Mouse (Mus musculus) kidney, adult 2 months (tissue): ENCODE measurements at regions not wholly inside any gene's neighbourhood (a gene's known extent, or its start where the extent isn't known, plus 50 kb on each side); places are given as distances from the start of the nearest gene placed in this dataset.

Experiments
- CTCF ChIP-seq: fragments of 200-500 bp; conservative IDR thresholded peaks from 2 replicates; pipeline ENCODE4 v1.5.1; 2011; ENCODE audit warnings: low read depth, mild to moderate bottlenecking, control low read depth, low read length, moderate library complexity, mixed read lengths; ENCODE audit not compliant: insufficient read depth, insufficient read length
- POLR2A ChIP-seq: fragments of 200-500 bp; IDR thresholded peaks from one replicate; pipeline ENCODE4 v1.6.1; 2011; ENCODE audit warnings: low read depth, low read length, control low read depth

GRCm38 (mm10) chr2:142996088-142996487, 66.8 kb upstream of the Snrpb2 start:
- no peak for TF ChIP-seq POLR2A
- TF ChIP-seq CTCF = no peak
